Mouse (Mus musculus): ENCODE measurements around the gene Ppp1r11.

DNA sequence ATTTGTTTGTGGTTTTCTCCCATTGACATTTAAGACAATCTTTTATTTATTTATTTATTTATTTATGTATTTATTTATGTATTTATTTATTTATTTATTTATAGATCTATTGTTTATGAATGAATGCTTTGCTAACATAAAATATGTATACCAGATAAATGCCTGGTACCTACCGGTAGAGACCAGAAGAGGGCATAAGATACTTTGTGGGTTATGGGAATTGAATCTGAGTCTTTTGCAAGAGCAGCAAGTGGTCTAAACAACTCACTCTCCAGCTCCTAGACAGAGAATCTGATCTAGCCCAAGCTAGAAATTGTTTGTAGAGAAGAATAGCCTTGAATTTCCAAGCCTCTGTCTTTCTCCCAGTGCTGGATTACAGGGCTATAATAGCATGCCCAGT lies 50.9 kb downstream of the Ppp1r11 start:
- TF ChIP-seq POLR2A (IDR thresholded peaks at IDR 0.05; ENCODE audit: borderline replicate concordance, control insufficient read depth, low read depth, low read length) (no peak), CTCF (IDR thresholded peaks at IDR 0.05; ENCODE audit: control insufficient read depth, insufficient read depth, low read length) (no peak)

Data from bone marrow, adult 2 months (tissue).